Mouse (Mus musculus) liver, embryonic 12.5 days (tissue): ENCODE measurements at regions not wholly inside any gene's neighbourhood (a gene's known extent, or its start where the extent isn't known, plus 50 kb on each side); places are given as distances from the start of the nearest gene placed in this dataset.

Experiments used
- ATAC-seq: fragments of 200-750 bp; cut with Nextera tagmentation; 2 replicates; pipeline ENCODE4 v1.8.0; 2017; ENCODE audit warnings: moderate number of reproducible peaks, mild to moderate bottlenecking, moderate library complexity
- H3K27ac ChIP-seq: fragments of 300-500 bp; sonication (generic); 2 replicates; pipeline ENCODE4 v1.5.1; 2016; ENCODE audit warnings: mild to moderate bottlenecking
- H3K27me3 ChIP-seq: fragments of 300-500 bp; sonication (generic); replicated peaks from 2 replicates; pipeline ENCODE4 v1.6.1; 2016; ENCODE audit warnings: mild to moderate bottlenecking, moderate library complexity
- H3K36me3 ChIP-seq: fragments of 300-500 bp; sonication (generic); 2 replicates; pipeline ENCODE4 v1.6.1; 2016; ENCODE audit warnings: mild to moderate bottlenecking, moderate library complexity
- H3K4me1 ChIP-seq: fragments of 300-500 bp; sonication (generic); 2 replicates; pipeline ENCODE4 v1.6.1; 2016
- H3K4me2 ChIP-seq: fragments of 300-500 bp; sonication (generic); 2 replicates; pipeline ENCODE4 v1.6.1; 2016; ENCODE audit warnings: mild to moderate bottlenecking, moderate library complexity
- H3K4me3 ChIP-seq: fragments of 300-500 bp; sonication (generic); 2 replicates; pipeline ENCODE4 v1.5.1; 2016; ENCODE audit warnings: mild to moderate bottlenecking, moderate library complexity
- H3K9ac ChIP-seq: fragments of 300-500 bp; sonication (generic); 2 replicates; pipeline ENCODE4 v1.6.1; 2016; ENCODE audit warnings: mild to moderate bottlenecking, moderate library complexity
- H3K9me3 ChIP-seq: fragments of 300-500 bp; sonication (generic); replicated peaks from 2 replicates; pipeline ENCODE4 v1.6.1; 2016; ENCODE audit warnings: mild to moderate bottlenecking, moderate library complexity
- WGBS: fragments of 180-500 bp; shearing (Covaris S2); methylation state at CpG from one replicate; pipeline ENCODE4 v1.1.7; 2016; ENCODE audit not compliant: insufficient replicate concordance; 5-methylcytosine and 5-hydroxymethylcytosine counted together

DNA sequence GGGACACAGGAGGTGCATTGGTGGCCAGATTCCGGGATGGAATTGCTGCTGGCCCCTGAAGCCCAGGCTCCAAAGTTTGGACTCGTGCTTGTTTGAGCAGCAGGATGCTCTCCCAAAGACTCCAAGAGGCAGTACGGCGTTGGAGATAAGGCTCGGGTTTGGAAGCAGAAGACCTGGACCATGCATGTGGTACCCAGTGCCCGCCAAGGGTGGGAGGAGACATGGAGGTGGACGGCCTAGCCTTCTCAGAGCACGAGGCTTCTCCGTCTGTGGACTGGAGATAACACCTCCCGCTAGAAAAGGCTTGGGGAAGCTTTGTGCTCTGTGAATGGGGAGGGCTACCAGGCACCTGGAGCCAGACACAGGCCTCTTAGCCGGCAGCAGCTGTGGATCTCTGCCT is 271.7 kb downstream of the Rps6kc1 start:
- no peak overlapping the region for H3K4me3 ChIP-seq
- no peaks in the 10 kb centered on the region for H3K36me3 ChIP-seq
- no peak overlapping the region for H3K4me2 ChIP-seq
- no peaks in the 10 kb centered on the region for H3K27me3 ChIP-seq
- no peaks in the 10 kb centered on the region for H3K4me1 ChIP-seq
- H3K9me3 ChIP-seq: no peaks in the 10 kb centered on the region
- no peak overlapping the region for H3K27ac ChIP-seq
- ATAC-seq: no peak
- H3K9ac ChIP-seq: no peak overlapping the region
- WGBS: 61% methylated on average over 11 of the region's 11 CpGs

- no peaks in the 10 kb centered on the region for H3K4me1 ChIP-seq
- H3K4me2 ChIP-seq: no peak overlapping the region
- no peak overlapping the region for H3K9ac ChIP-seq
- H3K27me3 ChIP-seq: no peaks in the 10 kb centered on the region
- no peak for ATAC-seq
- WGBS: 63% methylated on average over 2 of the region's 2 CpGs
- H3K36me3 ChIP-seq: no peaks in the 10 kb centered on the region
- H3K27ac ChIP-seq: no peak overlapping the region
- H3K4me3 ChIP-seq: no peak overlapping the region
- H3K9me3 ChIP-seq: no peaks in the 10 kb centered on the region
Measured at GRCm38 (mm10) chr1:190634935-190635334, 276.6 kb downstream of the Rps6kc1 start.

DNA sequence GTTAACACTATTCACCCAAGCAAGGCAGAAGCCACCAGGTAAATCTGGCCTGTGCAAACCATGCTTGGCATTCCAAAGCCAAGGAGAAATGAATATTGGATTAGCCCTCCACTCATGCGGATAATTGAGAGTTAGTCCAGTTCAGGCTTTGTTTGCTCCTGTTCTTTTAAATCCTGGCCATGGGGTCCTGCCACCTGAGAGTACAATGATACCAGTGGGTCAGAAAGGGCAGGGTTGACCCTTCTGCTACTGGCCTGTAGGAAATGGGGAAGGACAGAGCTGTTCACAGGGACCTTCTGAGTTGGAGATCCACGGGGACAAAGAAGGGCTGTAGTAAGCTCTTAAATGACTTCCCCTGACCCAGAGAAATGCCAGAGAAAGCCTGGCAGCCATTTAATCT is 279.9 kb downstream of the Rps6kc1 start:
- no peaks in the 10 kb centered on the region for H3K9me3 ChIP-seq
- WGBS: 49% methylated on average over 2 of the region's 2 CpGs
- H3K9ac ChIP-seq: no peak overlapping the region
- H3K27me3 ChIP-seq: no peaks in the 10 kb centered on the region
- no peak overlapping the region for H3K27ac ChIP-seq
- no peaks in the 10 kb centered on the region for H3K4me1 ChIP-seq
- ATAC-seq: no peak
- H3K4me2 ChIP-seq: no peak overlapping the region
- H3K36me3 ChIP-seq: no peaks in the 10 kb centered on the region
- no peak overlapping the region for H3K4me3 ChIP-seq

- no peak for ATAC-seq
- H3K9me3 ChIP-seq: no peaks in the 10 kb centered on the region
- WGBS: 67% methylated on average over 5 of the region's 5 CpGs
Measured at GRCm38 (mm10) chr1:190630193-190630592, 281.4 kb downstream of the Rps6kc1 start.

DNA sequence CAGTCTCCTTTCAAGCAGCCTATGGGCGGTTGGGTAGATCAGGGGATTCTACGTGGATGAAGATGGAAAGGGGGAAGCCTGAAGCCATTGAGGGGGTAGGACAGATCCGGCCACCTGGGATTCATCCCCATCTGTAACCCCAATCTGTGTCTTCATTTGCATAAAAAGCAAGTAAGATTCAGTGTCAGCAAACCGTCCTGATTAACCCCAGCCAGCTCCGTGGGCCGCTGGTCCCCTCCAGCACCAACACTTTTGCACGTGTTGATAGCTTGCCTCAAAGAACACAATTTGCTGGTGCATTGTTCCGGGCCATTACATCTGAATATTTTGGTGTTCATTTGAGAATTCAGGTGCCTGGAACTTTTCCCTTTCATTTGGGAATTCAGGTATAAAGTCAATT is 287.7 kb downstream of the Rps6kc1 start:
- no peaks in the 10 kb centered on the region for H3K27me3 ChIP-seq
- WGBS: 75% methylated on average over 8 of the region's 8 CpGs
- H3K9me3 ChIP-seq: no peaks in the 10 kb centered on the region
- no peak overlapping the region for H3K9ac ChIP-seq
- H3K4me2 ChIP-seq: no peak overlapping the region
- H3K4me1 ChIP-seq: no peaks in the 10 kb centered on the region
- no peaks in the 10 kb centered on the region for H3K36me3 ChIP-seq
- no peak overlapping the region for H3K27ac ChIP-seq
- no peak for ATAC-seq
- H3K4me3 ChIP-seq: no peak overlapping the region

More at GRCm38 (mm10) chr1:190630193-190630592, 281.4 kb downstream of the Rps6kc1 start:
- no peak overlapping the region for H3K27ac ChIP-seq
- no peaks in the 10 kb centered on the region for H3K36me3 ChIP-seq
- no peak overlapping the region for H3K9ac ChIP-seq
- H3K4me3 ChIP-seq: no peak overlapping the region
- no peaks in the 10 kb centered on the region for H3K4me1 ChIP-seq
- H3K4me2 ChIP-seq: no peak overlapping the region
- H3K27me3 ChIP-seq: no peaks in the 10 kb centered on the region

- H3K27me3 ChIP-seq: no peaks in the 10 kb centered on the region
- 55% methylated on average over 3 of the region's 3 CpGs for WGBS
- H3K9ac ChIP-seq: no peak overlapping the region
- ATAC-seq: no peak
- no peak overlapping the region for H3K4me3 ChIP-seq
- no peak overlapping the region for H3K27ac ChIP-seq
- H3K36me3 ChIP-seq: no peaks in the 10 kb centered on the region
- no peaks in the 10 kb centered on the region for H3K4me1 ChIP-seq
- H3K9me3 ChIP-seq: no peaks in the 10 kb centered on the region
- no peak overlapping the region for H3K4me2 ChIP-seq
Measured at GRCm38 (mm10) chr1:190600425-190600824, 311.1 kb downstream of the Rps6kc1 start.

- H3K4me3 ChIP-seq: no peak overlapping the region
- WGBS: 74% methylated on average over 11 of the region's 11 CpGs
- no peaks in the 10 kb centered on the region for H3K4me1 ChIP-seq
- H3K9ac ChIP-seq: no peak overlapping the region
- H3K36me3 ChIP-seq: no peaks in the 10 kb centered on the region
- H3K9me3 ChIP-seq: no peaks in the 10 kb centered on the region
- ATAC-seq: no peak
- no peak overlapping the region for H3K4me2 ChIP-seq
- no peaks in the 10 kb centered on the region for H3K27me3 ChIP-seq
- no peak overlapping the region for H3K27ac ChIP-seq
Measured at GRCm38 (mm10) chr1:190599622-190600021, 311.9 kb downstream of the Rps6kc1 start.

GRCm38 (mm10) chr1:190596209-190596608 is 315.4 kb downstream of the Rps6kc1 start:
- Histone ChIP-seq H3K4me3 (no peak overlapping the region), H3K4me2 (no peak overlapping the region), H3K27me3 (no peaks in the 10 kb centered on the region), H3K4me1 (no peaks in the 10 kb centered on the region), H3K36me3 (no peaks in the 10 kb centered on the region), H3K9ac (no peak overlapping the region), H3K9me3 (no peaks in the 10 kb centered on the region), H3K27ac (no peak overlapping the region)
- WGBS: 50% methylated on average over 2 of the region's 2 CpGs
- ATAC-seq: no peak

DNA sequence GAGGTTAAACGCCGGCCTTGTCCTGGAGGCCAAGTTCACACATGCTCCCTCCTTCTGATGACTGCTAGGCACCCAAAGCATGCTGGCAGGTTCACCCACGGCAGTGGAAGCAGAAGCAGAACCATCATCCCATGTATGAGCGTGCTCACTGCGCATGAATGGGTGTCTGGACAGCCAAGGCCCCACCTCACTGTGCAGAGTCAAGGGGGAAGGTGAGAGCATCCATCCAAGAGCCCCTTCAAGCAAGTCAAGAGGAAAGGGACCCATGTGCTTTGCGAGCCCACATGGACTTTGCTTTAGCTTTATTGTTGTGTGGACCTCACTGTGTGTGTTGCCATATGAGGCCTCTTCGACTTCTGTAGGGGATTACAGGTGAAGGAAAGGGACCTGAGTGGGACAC is 319.9 kb downstream of the Rps6kc1 start:
- Histone ChIP-seq H3K9me3 (no peaks in the 10 kb centered on the region), H3K9ac (no peak overlapping the region), H3K27ac (no peak overlapping the region), H3K27me3 (no peaks in the 10 kb centered on the region), H3K4me1 (no peaks in the 10 kb centered on the region), H3K4me2 (no peak overlapping the region), H3K36me3 (no peaks in the 10 kb centered on the region), H3K4me3 (no peak overlapping the region)
- WGBS: 72% methylated on average over 7 of the region's 7 CpGs
- no peak for ATAC-seq

DNA sequence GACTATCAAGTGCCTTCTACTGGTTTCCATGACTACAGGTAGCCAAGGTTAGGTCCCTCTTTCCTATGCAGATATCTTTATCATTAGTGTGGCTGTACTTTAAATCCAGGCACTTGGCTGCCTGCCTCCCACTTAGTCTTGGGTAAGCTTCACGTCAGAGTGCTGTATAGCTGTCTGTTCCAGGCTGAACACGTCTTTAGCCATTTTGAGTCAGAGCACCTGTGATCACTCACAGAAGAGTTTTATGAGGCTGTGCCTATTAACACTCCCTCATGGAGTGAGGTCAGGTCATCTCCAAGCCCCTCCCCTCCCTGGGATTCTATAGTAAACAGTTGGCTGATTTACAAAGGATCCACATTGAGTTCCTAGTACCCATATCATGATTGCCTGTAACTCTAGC is 322.0 kb downstream of the Rps6kc1 start:
- H3K27ac ChIP-seq: no peak overlapping the region
- H3K4me3 ChIP-seq: no peak overlapping the region
- no peaks in the 10 kb centered on the region for H3K4me1 ChIP-seq
- H3K4me2 ChIP-seq: no peak overlapping the region
- no peak for ATAC-seq
- no peaks in the 10 kb centered on the region for H3K27me3 ChIP-seq
- H3K9me3 ChIP-seq: no peaks in the 10 kb centered on the region
- H3K36me3 ChIP-seq: no peaks in the 10 kb centered on the region
- H3K9ac ChIP-seq: no peak overlapping the region
- 56% methylated on average over 2 of the region's 2 CpGs for WGBS

GRCm38 (mm10) chr1:190583272-190583671 is 328.3 kb downstream of the Rps6kc1 start:
- Histone ChIP-seq H3K4me1 (no peaks in the 10 kb centered on the region), H3K27me3 (no peaks in the 10 kb centered on the region), H3K4me2 (no peak overlapping the region), H3K27ac (no peak overlapping the region), H3K9ac (no peak overlapping the region), H3K9me3 (no peaks in the 10 kb centered on the region), H3K36me3 (no peaks in the 10 kb centered on the region), H3K4me3 (no peak overlapping the region)
- no peak for ATAC-seq
- WGBS: 51% methylated on average over 6 of the region's 6 CpGs

- no peak overlapping the region for H3K4me2 ChIP-seq
- H3K36me3 ChIP-seq: no peaks in the 10 kb centered on the region
- no peak overlapping the region for H3K27ac ChIP-seq
- ATAC-seq: no peak
- H3K9ac ChIP-seq: no peak overlapping the region
- H3K4me3 ChIP-seq: no peak overlapping the region
- H3K4me1 ChIP-seq: no peaks in the 10 kb centered on the region
- 61% methylated on average over 1 of the region's 1 CpGs for WGBS
- H3K27me3 ChIP-seq: no peaks in the 10 kb centered on the region
- no peaks in the 10 kb centered on the region for H3K9me3 ChIP-seq
Measured at GRCm38 (mm10) chr1:190580653-190581052, 330.9 kb downstream of the Rps6kc1 start.

- ATAC-seq: no peak
- Histone ChIP-seq H3K9me3 (peaks cover 3% of the 10 kb centered on the region; the same call in 1 of the 2 replicates), H3K27ac (no peak overlapping the region), H3K4me1 (no peaks in the 10 kb centered on the region), H3K9ac (no peak overlapping the region), H3K27me3 (no peaks in the 10 kb centered on the region), H3K4me2 (no peak overlapping the region), H3K36me3 (no peaks in the 10 kb centered on the region), H3K4me3 (no peak overlapping the region)
- WGBS: 52% methylated on average over 4 of the region's 4 CpGs
Measured at GRCm38 (mm10) chr1:190570981-190571380, 340.6 kb downstream of the Rps6kc1 start.
